Mouse (Mus musculus) left cerebral cortex, postnatal 10 days (tissue): ENCODE data around the gene Trim71. TPM values are rescaled to one million over a fixed set of nuclear protein-coding genes. Genes with fewer than 3 reads are reported as not detected.

Source experiments
- total RNA-seq, 2 experiments: library from RNA; stranded (reverse); gene quantifications; 2 replicates each; pipeline ENCODE4 v1.2.3; 2021

Gene Trim71
- total RNA-seq, 2 experiments from 2014 or later = 0.26 TPM

Other genes starting within 250 kb of the Trim71 start
- gene Bcl2a1c, start 234.2 kb downstream of the Trim71 start, total RNA-seq = not detected
- gene Crtap, start 173.7 kb downstream of the Trim71 start, total RNA-seq = 10 to 100 TPM in 1 of 2 experiments, 1 to 10 TPM in 1; 8.7 to 10.4 TPM
- 10 to 100 TPM; 32.2 to 34.3 TPM for gene Glb1, start 163.3 kb downstream of the Trim71 start, total RNA-seq
- 1 to 10 TPM; 9.4 to 10.0 TPM for gene Tmppe, start 163.3 kb downstream of the Trim71 start, total RNA-seq
- gene Ccr4, start 59.5 kb downstream of the Trim71 start, total RNA-seq = not detected
- not detected for gene C130032M10Rik, start 48.7 kb downstream of the Trim71 start, total RNA-seq
- 10 to 100 TPM; 50.8 to 52.2 TPM for gene Cnot10, start 75.8 kb upstream of the Trim71 start, total RNA-seq
- gene Dync1li1, start 124.4 kb upstream of the Trim71 start, total RNA-seq = 100 to 1,000 TPM; 110 to 118 TPM
- 10 to 100 TPM; 24.5 to 25.5 TPM for gene Cmtm6, start 166.7 kb upstream of the Trim71 start, total RNA-seq
- gene Cmtm7, start 217.5 kb upstream of the Trim71 start, total RNA-seq = 1 to 10 TPM; 4.1 to 5.3 TPM